Mouse (Mus musculus) intestine, postnatal 0 days (tissue): ENCODE results near the gene Zfp385c. TPM values are rescaled to one million over a fixed set of nuclear protein-coding genes. Genes with fewer than 3 reads are reported as not detected.
"Not testable (repeated sequence)": the region's sequence is repeated elsewhere in the genome, so short reads cannot be mapped to it uniquely, and the experiment has no call there.

ENCODE experiments used
- ATAC-seq: fragments of 200-750 bp; cut with Nextera tagmentation; 2 replicates; pipeline ENCODE4 v1.8.0; 2017; ENCODE audit warnings: mild to moderate bottlenecking, moderate TSS enrichment, moderate library complexity
- H3K27ac ChIP-seq: fragments of 300-500 bp; sonication (generic); 2 replicates; pipeline ENCODE4 v1.5.1; 2014; ENCODE audit warnings: mild to moderate bottlenecking, low read depth, low read length, moderate library complexity
- H3K27me3 ChIP-seq: fragments of 300-500 bp; sonication (generic); replicated peaks from 2 replicates; pipeline ENCODE4 v1.6.1; 2014; ENCODE audit warnings: low read length, mixed read lengths; ENCODE audit not compliant: control insufficient read depth, insufficient read depth
- H3K36me3 ChIP-seq: fragments of 300-500 bp; sonication (generic); 2 replicates; pipeline ENCODE4 v1.6.1; 2014; ENCODE audit warnings: mild to moderate bottlenecking, moderate library complexity; ENCODE audit not compliant: control insufficient read depth, insufficient read depth
- H3K4me1 ChIP-seq: fragments of 300-500 bp; sonication (generic); replicated peaks from 2 replicates; pipeline ENCODE4 v1.6.1; 2014; ENCODE audit warnings: antibody characterized with exemption, low read length, mixed read lengths; ENCODE audit not compliant: control insufficient read depth, insufficient read depth
- H3K4me2 ChIP-seq: fragments of 300-500 bp; sonication (generic); replicated peaks from 2 replicates; pipeline ENCODE4 v1.6.1; 2014; ENCODE audit warnings: low read depth, mild to moderate bottlenecking, moderate library complexity
- H3K4me3 ChIP-seq: fragments of 300-500 bp; sonication (generic); 2 replicates; pipeline ENCODE4 v1.5.1; 2014; ENCODE audit warnings: low read depth, low read length
- H3K9ac ChIP-seq: fragments of 300-500 bp; sonication (generic); 2 replicates; pipeline ENCODE4 v1.6.1; 2014; ENCODE audit warnings: mild to moderate bottlenecking, low read depth, low read length
- H3K9me3 ChIP-seq: fragments of 300-500 bp; sonication (generic); 2 replicates; pipeline ENCODE4 v1.6.1; 2016; ENCODE audit warnings: mixed run types; ENCODE audit not compliant: control insufficient read depth
- CTCF ChIP-seq: sonication (generic); IDR thresholded peaks from 2 replicates; pipeline ENCODE4 v1.5.1; 2016; ENCODE audit warnings: low read depth, mild to moderate bottlenecking, control low read depth, antibody characterized with exemption, moderate library complexity
- WGBS: fragments of 180-500 bp; shearing (Covaris S2); extraction: QIAGEN DNeasy Blood & Tissue Kit; methylation state at CpG from one replicate; pipeline ENCODE4 v1.1.7; 2014; 5-methylcytosine and 5-hydroxymethylcytosine counted together
- polyA plus RNA-seq: library from polyadenylated mRNA; unstranded; fragments of >200 nt; fragmentation: Nextera tagmentation; extraction: Ambion mirVana; gene quantifications from 2 replicates; pipeline ENCODE4 v1.2.1, GENCODE M21; 2015

Gene Zfp385c
- polyA plus RNA-seq, 1 experiment from 2014 or later: 0.09 TPM

GRCm38 (mm10) chr11:100622714-100623113 lies 69.5 kb downstream of the Zfp385c start:
- H3K4me1 ChIP-seq: peaks cover 13% of the 10 kb centered on the region; the same call in 1 of the 2 replicates
- peak overlapping the region; percentile 81 for H3K4me3 ChIP-seq
- H3K9me3 ChIP-seq: no peaks in the 10 kb centered on the region
- TF ChIP-seq CTCF: peak; percentile 97
- peak overlapping the region; percentile 81 for H3K9ac ChIP-seq
- WGBS: under 1% methylated on average over 24 of the region's 24 CpGs
- H3K27me3 ChIP-seq: no peaks in the 10 kb centered on the region
- ATAC-seq: peak; percentile 62
- peak overlapping the region; percentile 58 for H3K4me2 ChIP-seq
- H3K36me3 ChIP-seq: peaks cover 16% of the 10 kb centered on the region
- peak overlapping the region; percentile 89 for H3K27ac ChIP-seq

GRCm38 (mm10) chr11:100619982-100620381 lies 72.3 kb downstream of the Zfp385c start, which contains the start of gene Dnajc7:
Gene Dnajc7 (minus strand): TSS chr11:100620168.
- H3K4me2 ChIP-seq: peak within 1 kb of the TSS; percentile 90
- H3K27ac ChIP-seq: peak within 1 kb of the TSS; percentile 94
- H3K27me3 ChIP-seq: no peaks in the 10 kb centered on the region
- TF ChIP-seq CTCF: no peak
- H3K4me1 ChIP-seq: peaks cover 9% of the 10 kb centered on the region; the same call in 1 of the 2 replicates
- H3K4me3 ChIP-seq: peak within 1 kb of the TSS; percentile 99
- 3% methylated on average over 11 of the region's 11 CpGs for WGBS
- peaks cover 3% of the 10 kb centered on the region; the same call in 1 of the 2 replicates for H3K36me3 ChIP-seq
- peak within 1 kb of the TSS; percentile 90 for H3K9ac ChIP-seq
- H3K9me3 ChIP-seq: no peaks in the 10 kb centered on the region
- ATAC-seq: no peak; the same call in 1 of the 2 replicates

- peak; percentile 91 for ATAC-seq
- Histone ChIP-seq H3K9me3 (no peaks in the 10 kb centered on the region), H3K36me3 (peaks cover 3% of the 10 kb centered on the region; the same call in 1 of the 2 replicates), H3K27me3 (no peaks in the 10 kb centered on the region), H3K9ac (peak overlapping the region; percentile 90), H3K27ac (peak overlapping the region; percentile 94), H3K4me1 (peaks cover 9% of the 10 kb centered on the region; the same call in 1 of the 2 replicates), H3K4me3 (peak overlapping the region; percentile 99), H3K4me2 (peak overlapping the region; percentile 90)
- peak; percentile 55 for TF ChIP-seq CTCF
- WGBS: under 1% methylated on average over 40 of the region's 40 CpGs
These were observed 72.7 kb downstream of the Zfp385c start for GRCm38 (mm10) chr11:100619485-100619975.

GRCm38 (mm10) chr11:100618761-100619484 lies 73.3 kb downstream of the Zfp385c start, which contains the start of gene Nkiras2:
Gene Nkiras2 (plus strand): TSS chr11:100619244.
- Histone ChIP-seq H3K9ac (peak within 1 kb of the TSS; percentile 90), H3K4me2 (peak within 1 kb of the TSS; percentile 90), H3K36me3 (no peaks in the 10 kb centered on the region), H3K4me3 (peak within 1 kb of the TSS; percentile 99), H3K9me3 (no peaks in the 10 kb centered on the region), H3K4me1 (peaks cover 7% of the 10 kb centered on the region; the same call in 1 of the 2 replicates), H3K27ac (peak within 1 kb of the TSS; percentile 94), H3K27me3 (no peaks in the 10 kb centered on the region)
- peak; percentile 59 for ATAC-seq
- TF ChIP-seq CTCF: no peak
- 1% methylated on average over 34 of the region's 36 CpGs for WGBS

DNA sequence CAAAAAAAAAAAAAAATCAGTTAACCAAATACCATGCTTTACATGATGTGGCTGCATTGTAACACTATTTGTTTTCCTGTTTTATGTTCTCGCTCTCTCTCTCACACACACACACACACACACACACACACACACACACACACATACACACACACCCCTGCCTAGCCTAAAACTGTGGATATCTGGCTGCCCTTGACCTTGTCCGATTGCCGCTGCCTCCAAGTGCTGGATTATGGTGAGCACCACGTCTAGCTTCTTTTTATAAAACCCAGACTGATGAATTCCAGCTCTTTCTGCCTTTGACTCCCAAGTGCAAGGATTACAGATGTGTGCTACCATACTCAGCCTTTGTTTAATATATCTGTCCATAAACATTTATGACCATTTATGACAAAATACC lies 74.8 kb downstream of the Zfp385c start:
- no peaks in the 10 kb centered on the region for H3K36me3 ChIP-seq
- no peak overlapping the region; the same call in 1 of the 2 replicates for H3K9ac ChIP-seq
- peak overlapping the region; percentile 90 for H3K4me2 ChIP-seq
- H3K27me3 ChIP-seq: no peaks in the 10 kb centered on the region
- WGBS: 60% methylated on average over 4 of the region's 4 CpGs
- no peak for TF ChIP-seq CTCF
- peaks cover 5% of the 10 kb centered on the region; the same call in 1 of the 2 replicates for H3K4me1 ChIP-seq
- no peak overlapping the region for H3K27ac ChIP-seq
- H3K9me3 ChIP-seq: no peaks in the 10 kb centered on the region
- no peak overlapping the region for H3K4me3 ChIP-seq
- ATAC-seq: no peak

DNA sequence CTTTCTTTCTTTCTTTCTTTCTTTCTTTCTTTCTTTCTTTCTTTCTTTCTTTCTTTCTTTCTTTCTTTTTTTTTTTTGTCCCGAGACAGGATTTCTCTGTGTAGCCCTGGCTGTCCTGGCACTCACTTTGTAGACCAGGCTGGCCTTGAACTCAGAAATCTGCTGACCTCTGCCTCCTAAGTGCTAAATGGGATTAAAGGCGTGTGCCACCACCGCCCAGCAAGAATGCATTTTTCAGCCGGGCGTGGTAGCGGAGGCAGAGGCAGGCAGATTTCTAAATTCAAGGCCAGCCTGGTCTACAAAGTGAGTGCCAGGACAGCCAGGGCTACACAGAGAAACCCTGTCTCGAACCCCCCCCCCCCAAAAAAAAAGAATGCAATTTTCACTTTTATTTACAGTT lies 75.4 kb downstream of the Zfp385c start:
- not testable (repeated sequence) for ATAC-seq, H3K4me2 ChIP-seq, H3K9ac ChIP-seq, H3K9me3 ChIP-seq, H3K36me3 ChIP-seq, H3K4me1 ChIP-seq, H3K27ac ChIP-seq, H3K27me3 ChIP-seq, H3K4me3 ChIP-seq
- 87% methylated on average over 7 of the region's 7 CpGs for WGBS
